Mouse (Mus musculus) forebrain, embryonic 14.5 days (tissue): Measurements from ENCODE around the gene Pramef25. TPM values are rescaled to one million over a fixed set of nuclear protein-coding genes. Genes with fewer than 3 reads are reported as not detected.

Experiments used
- polyA plus RNA-seq: library from polyadenylated mRNA; unstranded; fragments of >200 nt; fragmentation: Nextera tagmentation; extraction: Ambion mirVana; gene quantifications from 2 replicates; pipeline ENCODE4 v1.2.1, GENCODE M21; 2014

The Pramef25 gene
- polyA plus RNA-seq, 1 experiment from 2014 or later: not detected

Other genes starting within 250 kb of the Pramef25 start
- gene Gm13089, start 248.3 kb downstream of the Pramef25 start, polyA plus RNA-seq: not detected in 2 replicates
- not detected in 2 replicates for gene Gm13078, start 231.6 kb downstream of the Pramef25 start, polyA plus RNA-seq
- gene Gm13023, start 161.7 kb downstream of the Pramef25 start, polyA plus RNA-seq: not detected in 2 replicates
- not detected in 2 replicates for gene Gm13084, start 134.9 kb downstream of the Pramef25 start, polyA plus RNA-seq
- gene Gm13103, start 104.5 kb downstream of the Pramef25 start, polyA plus RNA-seq: not detected in 2 replicates
- not detected in 2 replicates for gene Pramef6, start 50.6 kb downstream of the Pramef25 start, polyA plus RNA-seq
- gene Gm13101, start 15.9 kb upstream of the Pramef25 start, polyA plus RNA-seq: not detected in 2 replicates
- not detected in 2 replicates for gene Pramef17, start 43.4 kb upstream of the Pramef25 start, polyA plus RNA-seq
- not detected in 2 replicates for gene Pramel4, start 108.1 kb upstream of the Pramef25 start, polyA plus RNA-seq
- gene Gm13102, start 155.5 kb upstream of the Pramef25 start, polyA plus RNA-seq: not detected in 2 replicates
- not detected in 2 replicates for gene Oog3, start 211.6 kb upstream of the Pramef25 start, polyA plus RNA-seq
- not detected in 2 replicates for gene Oog2, start 239.7 kb upstream of the Pramef25 start, polyA plus RNA-seq